Mouse (Mus musculus) liver, embryonic 11.5 days (tissue): ENCODE measurements at regions not wholly inside any gene's neighbourhood (a gene's known extent, or its start where the extent isn't known, plus 50 kb on each side); places are given as distances from the start of the nearest gene placed in this dataset.

Experiments
- ATAC-seq: fragments of 200-750 bp; cut with Nextera tagmentation; replicated peaks from 2 replicates; pipeline ENCODE4 v1.8.0; 2017; ENCODE audit warnings: moderate number of reproducible peaks, mild to moderate bottlenecking, moderate TSS enrichment, moderate library complexity; ENCODE audit not compliant: low FRiP score
- DNase-seq: peaks from one replicate; pipeline ENCODE4 v3.0.0-alpha.2; 2017; ENCODE audit warnings: low spot score
- H3K27ac ChIP-seq: fragments of 300-500 bp; sonication (generic); 2 replicates; pipeline ENCODE4 v1.5.1; 2014; ENCODE audit warnings: mild to moderate bottlenecking, low read depth, low read length, control low read depth
- H3K27me3 ChIP-seq: fragments of 300-500 bp; sonication (generic); replicated peaks from 2 replicates; pipeline ENCODE4 v1.6.1; 2014; ENCODE audit warnings: low read length, mixed read lengths; ENCODE audit not compliant: control insufficient read depth, insufficient read depth
- H3K36me3 ChIP-seq: fragments of 300-500 bp; sonication (generic); 2 replicates; pipeline ENCODE4 v1.6.1; 2014; ENCODE audit warnings: mild to moderate bottlenecking, low read length, moderate library complexity, mixed read lengths; ENCODE audit not compliant: control insufficient read depth, insufficient read depth
- H3K4me1 ChIP-seq: fragments of 300-500 bp; sonication (generic); replicated peaks from 2 replicates; pipeline ENCODE4 v1.6.1; 2014; ENCODE audit warnings: low read length, mixed read lengths; ENCODE audit not compliant: control insufficient read depth, insufficient read depth
- H3K4me2 ChIP-seq: fragments of 300-500 bp; sonication (generic); 2 replicates; pipeline ENCODE4 v1.6.1; 2014; ENCODE audit warnings: mild to moderate bottlenecking, control low read depth, moderate library complexity
- H3K4me3 ChIP-seq: fragments of 300-500 bp; sonication (generic); 2 replicates; pipeline ENCODE4 v1.5.1; 2014; ENCODE audit warnings: low read depth, low read length, control low read depth
- H3K9ac ChIP-seq: fragments of 300-500 bp; sonication (generic); 2 replicates; pipeline ENCODE4 v1.6.1; 2014; ENCODE audit warnings: low read depth, low read length, control low read depth
- H3K9me3 ChIP-seq: fragments of 300-500 bp; sonication (generic); 2 replicates; pipeline ENCODE4 v1.6.1; 2016; ENCODE audit warnings: low read length, inconsistent platforms, mixed read lengths; ENCODE audit not compliant: control insufficient read depth
- WGBS: fragments of 180-500 bp; shearing (Covaris S2); extraction: QIAGEN DNeasy Blood & Tissue Kit; methylation state at CpG from one replicate; pipeline ENCODE4 v1.1.7; 2014; 5-methylcytosine and 5-hydroxymethylcytosine counted together

- Histone ChIP-seq H3K4me3 (no peak overlapping the region), H3K9ac (no peak overlapping the region), H3K4me1 (peaks cover 17% of the 10 kb centered on the region), H3K36me3 (no peaks in the 10 kb centered on the region), H3K4me2 (no peak overlapping the region), H3K27me3 (no peaks in the 10 kb centered on the region), H3K9me3 (no peaks in the 10 kb centered on the region), H3K27ac (no peak overlapping the region)
- WGBS = 77% methylated on average over 3 of the region's 3 CpGs
- no peak for ATAC-seq
- DNase-seq = no peak
These were observed 158.3 kb upstream of the Spdye4c start for GRCm38 (mm10) chr2:128432741-128433140.

GRCm38 (mm10) chr2:128433553-128434081 is 157.4 kb upstream of the Spdye4c start:
- DNase-seq = no peak
- no peak overlapping the region for H3K4me3 ChIP-seq
- H3K4me2 ChIP-seq = no peak overlapping the region
- no peak overlapping the region for H3K9ac ChIP-seq
- no peak for ATAC-seq
- WGBS = 75% methylated on average over 9 of the region's 9 CpGs
- H3K9me3 ChIP-seq = no peaks in the 10 kb centered on the region
- no peak overlapping the region for H3K27ac ChIP-seq
- no peaks in the 10 kb centered on the region for H3K36me3 ChIP-seq
- no peaks in the 10 kb centered on the region for H3K27me3 ChIP-seq
- peaks cover 10% of the 10 kb centered on the region for H3K4me1 ChIP-seq

GRCm38 (mm10) chr2:128434200-128434977 is 156.6 kb upstream of the Spdye4c start:
- no peaks in the 10 kb centered on the region for H3K36me3 ChIP-seq
- H3K4me3 ChIP-seq = no peak overlapping the region
- H3K9me3 ChIP-seq = no peaks in the 10 kb centered on the region
- peaks cover 4% of the 10 kb centered on the region for H3K4me1 ChIP-seq
- no peak overlapping the region for H3K4me2 ChIP-seq
- H3K27ac ChIP-seq = no peak overlapping the region
- DNase-seq (no peak), ATAC-seq (no peak)
- no peak overlapping the region for H3K9ac ChIP-seq
- WGBS = 66% methylated on average over 11 of the region's 11 CpGs
- H3K27me3 ChIP-seq = no peaks in the 10 kb centered on the region

GRCm38 (mm10) chr2:128436378-128436777 is 154.6 kb upstream of the Spdye4c start:
- H3K27me3 ChIP-seq = no peaks in the 10 kb centered on the region
- no peaks in the 10 kb centered on the region for H3K9me3 ChIP-seq

GRCm38 (mm10) chr2:128437698-128438097 is 153.3 kb upstream of the Spdye4c start:
- H3K27ac ChIP-seq = no peak overlapping the region
- H3K4me2 ChIP-seq = no peak overlapping the region
- no peaks in the 10 kb centered on the region for H3K4me1 ChIP-seq
- no peak for ATAC-seq
- H3K9me3 ChIP-seq = no peaks in the 10 kb centered on the region
- H3K4me3 ChIP-seq = no peak overlapping the region
- DNase-seq = no peak
- H3K9ac ChIP-seq = no peak overlapping the region
- WGBS = 38% methylated on average over 7 of the region's 7 CpGs
- no peaks in the 10 kb centered on the region for H3K27me3 ChIP-seq
- no peaks in the 10 kb centered on the region for H3K36me3 ChIP-seq

More at GRCm38 (mm10) chr2:128436378-128436777, 154.6 kb upstream of the Spdye4c start:
- Histone ChIP-seq H3K4me1 (no peaks in the 10 kb centered on the region), H3K27ac (no peak overlapping the region), H3K4me3 (no peak overlapping the region), H3K9ac (no peak overlapping the region), H3K4me2 (no peak overlapping the region), H3K36me3 (no peaks in the 10 kb centered on the region)
- ATAC-seq (no peak), DNase-seq (no peak)
- 91% methylated on average over 3 of the region's 3 CpGs for WGBS

GRCm38 (mm10) chr2:128438161-128438822 is 152.7 kb upstream of the Spdye4c start:
- 69% methylated on average over 12 of the region's 12 CpGs for WGBS
- no peaks in the 10 kb centered on the region for H3K4me1 ChIP-seq

GRCm38 (mm10) chr2:128438897-128439296 is 152.1 kb upstream of the Spdye4c start:
- Histone ChIP-seq H3K9ac (no peak overlapping the region), H3K9me3 (no peaks in the 10 kb centered on the region), H3K4me3 (no peak overlapping the region), H3K27ac (no peak overlapping the region), H3K4me1 (no peaks in the 10 kb centered on the region), H3K36me3 (no peaks in the 10 kb centered on the region), H3K27me3 (no peaks in the 10 kb centered on the region), H3K4me2 (no peak overlapping the region)
- DNase-seq (no peak), ATAC-seq (no peak)
- WGBS = 58% methylated on average over 2 of the region's 2 CpGs

More at GRCm38 (mm10) chr2:128438161-128438822, 152.7 kb upstream of the Spdye4c start:
- H3K4me2 ChIP-seq = no peak overlapping the region
- no peak for DNase-seq
- no peaks in the 10 kb centered on the region for H3K9me3 ChIP-seq
- H3K36me3 ChIP-seq = no peaks in the 10 kb centered on the region
- H3K27ac ChIP-seq = no peak overlapping the region
- no peaks in the 10 kb centered on the region for H3K27me3 ChIP-seq
- no peak for ATAC-seq
- H3K9ac ChIP-seq = no peak overlapping the region
- H3K4me3 ChIP-seq = no peak overlapping the region

GRCm38 (mm10) chr2:128444599-128445011 is 146.4 kb upstream of the Spdye4c start:
- ATAC-seq (no peak), DNase-seq (no peak)
- Histone ChIP-seq H3K27ac (no peak overlapping the region), H3K4me2 (no peak overlapping the region), H3K9ac (no peak overlapping the region), H3K9me3 (no peaks in the 10 kb centered on the region), H3K36me3 (no peaks in the 10 kb centered on the region), H3K4me1 (no peaks in the 10 kb centered on the region), H3K4me3 (no peak overlapping the region), H3K27me3 (no peaks in the 10 kb centered on the region)
- 84% methylated on average over 7 of the region's 7 CpGs for WGBS
